Mouse (Mus musculus) midbrain, embryonic 15.5 days (tissue): ENCODE data around the gene Lrig3. TPM values are rescaled to one million over a fixed set of nuclear protein-coding genes. Genes with fewer than 3 reads are reported as not detected.
A peak's percentile ranks its signal among the peaks of the same experiment; 100 is the strongest.

Experiments used
- ATAC-seq: fragments of 200-750 bp; cut with Nextera tagmentation; replicated peaks from 2 replicates; pipeline ENCODE4 v1.8.0; 2017; ENCODE audit warnings: moderate TSS enrichment
- H3K27ac ChIP-seq: fragments of 300-500 bp; sonication (generic); 2 replicates; pipeline ENCODE4 v1.5.1; 2015; ENCODE audit warnings: mild to moderate bottlenecking, inconsistent platforms
- H3K27me3 ChIP-seq: fragments of 300-500 bp; sonication (generic); replicated peaks from 2 replicates; pipeline ENCODE4 v1.6.1; 2015; ENCODE audit warnings: inconsistent platforms
- H3K36me3 ChIP-seq: fragments of 300-500 bp; sonication (generic); replicated peaks from 2 replicates; pipeline ENCODE4 v1.6.1; 2015; ENCODE audit warnings: inconsistent platforms
- H3K4me1 ChIP-seq: fragments of 300-500 bp; sonication (generic); 2 replicates; pipeline ENCODE4 v1.6.1; 2015; ENCODE audit warnings: inconsistent platforms
- H3K4me2 ChIP-seq: fragments of 300-500 bp; sonication (generic); 2 replicates; pipeline ENCODE4 v1.6.1; 2015; ENCODE audit warnings: inconsistent platforms, mild to moderate bottlenecking, moderate library complexity
- H3K4me3 ChIP-seq: fragments of 300-500 bp; sonication (generic); 2 replicates; pipeline ENCODE4 v1.5.1; 2015; ENCODE audit warnings: mild to moderate bottlenecking, inconsistent platforms
- H3K9ac ChIP-seq: fragments of 300-500 bp; sonication (generic); 2 replicates; pipeline ENCODE4 v1.6.1; 2015; ENCODE audit warnings: mild to moderate bottlenecking, inconsistent platforms
- H3K9me3 ChIP-seq: fragments of 300-500 bp; sonication (generic); 2 replicates; pipeline ENCODE4 v1.6.1; 2016; ENCODE audit warnings: inconsistent platforms
- WGBS: fragments of 180-500 bp; shearing (Covaris S2); methylation state at CpG from one replicate; pipeline ENCODE4 v1.1.7; 2015; ENCODE audit warnings: mixed read lengths; 5-methylcytosine and 5-hydroxymethylcytosine counted together
- polyA plus RNA-seq: library from polyadenylated mRNA; unstranded; fragments of >200 nt; fragmentation: Nextera tagmentation; extraction: Ambion mirVana; gene quantifications from 2 replicates; pipeline ENCODE4 v1.2.1, GENCODE M21; 2015

The Lrig3 gene
- polyA plus RNA-seq, 1 experiment from 2014 or later: 4.1 TPM

- no peak overlapping the region for H3K4me2 ChIP-seq
- H3K27me3 ChIP-seq: no peaks in the 10 kb centered on the region
- ATAC-seq: no peak
- H3K36me3 ChIP-seq: no peaks in the 10 kb centered on the region
- 42% methylated on average over 5 of the region's 5 CpGs for WGBS
- peaks cover 4% of the 10 kb centered on the region; the same call in 1 of the 2 replicates for H3K4me1 ChIP-seq
- H3K27ac ChIP-seq: no peak overlapping the region
- H3K4me3 ChIP-seq: no peak overlapping the region
- H3K9ac ChIP-seq: no peak overlapping the region
- H3K9me3 ChIP-seq: no peaks in the 10 kb centered on the region
Measured at GRCm38 (mm10) chr10:125990394-125990793, 24.4 kb downstream of the Lrig3 start.

GRCm38 (mm10) chr10:125991819-125992218, 25.9 kb downstream of the Lrig3 start:
- peaks cover 4% of the 10 kb centered on the region; the same call in 1 of the 2 replicates for H3K4me1 ChIP-seq
- no peak for ATAC-seq
- H3K9ac ChIP-seq: no peak overlapping the region
- no peak overlapping the region for H3K4me2 ChIP-seq
- no peak overlapping the region for H3K4me3 ChIP-seq
- H3K27ac ChIP-seq: no peak overlapping the region
- no peaks in the 10 kb centered on the region for H3K9me3 ChIP-seq
- 93% methylated on average over 7 of the region's 7 CpGs for WGBS
- H3K36me3 ChIP-seq: no peaks in the 10 kb centered on the region
- no peaks in the 10 kb centered on the region for H3K27me3 ChIP-seq

GRCm38 (mm10) chr10:125994855-125995254, 28.9 kb downstream of the Lrig3 start:
- Histone ChIP-seq H3K4me2 (no peak overlapping the region), H3K9me3 (no peaks in the 10 kb centered on the region), H3K4me3 (no peak overlapping the region), H3K27me3 (no peaks in the 10 kb centered on the region), H3K36me3 (no peaks in the 10 kb centered on the region), H3K4me1 (peaks cover 4% of the 10 kb centered on the region; the same call in 1 of the 2 replicates), H3K27ac (no peak overlapping the region), H3K9ac (no peak overlapping the region)
- whole genome bisulfite sequencing: 78% methylated on average over 1 of the region's 1 CpGs
- ATAC-seq: no peak

- Histone ChIP-seq H3K27ac (no peak overlapping the region), H3K4me2 (no peak overlapping the region), H3K4me1 (0 out of 2 replicates have a peak, but pooled peaks cover 3% of the 10 kb centered on the region), H3K27me3 (no peaks in the 10 kb centered on the region), H3K4me3 (no peak overlapping the region), H3K9ac (no peak overlapping the region), H3K9me3 (no peaks in the 10 kb centered on the region), H3K36me3 (no peaks in the 10 kb centered on the region)
- WGBS: 63% methylated on average over 6 of the region's 6 CpGs
- ATAC-seq: no peak
Measured at GRCm38 (mm10) chr10:125995701-125996100, 29.7 kb downstream of the Lrig3 start.

GRCm38 (mm10) chr10:125996989-125997388, 31.0 kb downstream of the Lrig3 start:
- 16% methylated on average over 9 of the region's 9 CpGs for WGBS
- no peak overlapping the region for H3K4me2 ChIP-seq
- H3K4me1 ChIP-seq: 0 out of 2 replicates have a peak, but pooled peaks cover 3% of the 10 kb centered on the region
- H3K9ac ChIP-seq: no peak overlapping the region
- no peak overlapping the region for H3K27ac ChIP-seq
- H3K9me3 ChIP-seq: no peaks in the 10 kb centered on the region
- ATAC-seq: peak; percentile 69
- H3K36me3 ChIP-seq: no peaks in the 10 kb centered on the region
- no peak overlapping the region for H3K4me3 ChIP-seq
- H3K27me3 ChIP-seq: no peaks in the 10 kb centered on the region

GRCm38 (mm10) chr10:125999561-125999960, 33.6 kb downstream of the Lrig3 start:
- H3K9me3 ChIP-seq: no peaks in the 10 kb centered on the region
- no peak overlapping the region for H3K4me2 ChIP-seq
- 95% methylated on average over 6 of the region's 6 CpGs for WGBS
- no peak for ATAC-seq
- no peaks in the 10 kb centered on the region for H3K36me3 ChIP-seq
- H3K27me3 ChIP-seq: no peaks in the 10 kb centered on the region
- H3K27ac ChIP-seq: no peak overlapping the region
- H3K4me3 ChIP-seq: no peak overlapping the region
- H3K4me1 ChIP-seq: peaks cover 9% of the 10 kb centered on the region
- no peak overlapping the region for H3K9ac ChIP-seq

- H3K27me3 ChIP-seq: no peaks in the 10 kb centered on the region
- no peaks in the 10 kb centered on the region for H3K36me3 ChIP-seq
- H3K4me3 ChIP-seq: no peak overlapping the region
- ATAC-seq: no peak
- H3K4me2 ChIP-seq: no peak overlapping the region
- no peak overlapping the region for H3K27ac ChIP-seq
- no peaks in the 10 kb centered on the region for H3K9me3 ChIP-seq
- H3K9ac ChIP-seq: no peak overlapping the region
- peaks cover 9% of the 10 kb centered on the region for H3K4me1 ChIP-seq
- 82% methylated on average over 8 of the region's 8 CpGs for WGBS
Measured at GRCm38 (mm10) chr10:126000861-126001390, 35.0 kb downstream of the Lrig3 start.

- no peak overlapping the region for H3K9ac ChIP-seq
- ATAC-seq: no peak
- H3K9me3 ChIP-seq: no peaks in the 10 kb centered on the region
- no peaks in the 10 kb centered on the region for H3K36me3 ChIP-seq
- H3K4me3 ChIP-seq: no peak overlapping the region
- 84% methylated on average over 14 of the region's 14 CpGs for WGBS
- no peak overlapping the region for H3K27ac ChIP-seq
- H3K4me2 ChIP-seq: no peak overlapping the region
- H3K4me1 ChIP-seq: peaks cover 7% of the 10 kb centered on the region
- no peaks in the 10 kb centered on the region for H3K27me3 ChIP-seq
Measured at GRCm38 (mm10) chr10:126002081-126002755, 36.2 kb downstream of the Lrig3 start.

GRCm38 (mm10) chr10:126002818-126003506, 37.0 kb downstream of the Lrig3 start:
- no peak overlapping the region for H3K27ac ChIP-seq
- H3K9ac ChIP-seq: no peak overlapping the region
- no peak overlapping the region for H3K4me3 ChIP-seq
- H3K4me1 ChIP-seq: peaks cover 7% of the 10 kb centered on the region
- H3K9me3 ChIP-seq: no peaks in the 10 kb centered on the region
- WGBS: 57% methylated on average over 18 of the region's 18 CpGs
- no peak overlapping the region for H3K4me2 ChIP-seq
- no peaks in the 10 kb centered on the region for H3K27me3 ChIP-seq
- ATAC-seq: no peak
- no peaks in the 10 kb centered on the region for H3K36me3 ChIP-seq

- WGBS: 39% methylated on average over 1 of the region's 1 CpGs
Measured at GRCm38 (mm10) chr10:126003857-126004256, 37.9 kb downstream of the Lrig3 start.

GRCm38 (mm10) chr10:126013667-126014066, 47.7 kb downstream of the Lrig3 start:
- 92% methylated on average over 11 of the region's 11 CpGs for WGBS

More at GRCm38 (mm10) chr10:126003857-126004256, 37.9 kb downstream of the Lrig3 start:
- Histone ChIP-seq H3K27ac (no peak overlapping the region), H3K27me3 (no peaks in the 10 kb centered on the region), H3K4me3 (no peak overlapping the region), H3K9me3 (no peaks in the 10 kb centered on the region), H3K36me3 (0 out of 2 replicates have a peak, but pooled peaks cover 4% of the 10 kb centered on the region), H3K4me2 (no peak overlapping the region), H3K4me1 (peaks cover 7% of the 10 kb centered on the region), H3K9ac (no peak overlapping the region)
- no peak for ATAC-seq

GRCm38 (mm10) chr10:126014673-126015072, 48.7 kb downstream of the Lrig3 start:
- no peak overlapping the region for H3K4me2 ChIP-seq
- H3K9me3 ChIP-seq: no peaks in the 10 kb centered on the region
- WGBS: 89% methylated on average over 8 of the region's 8 CpGs
- no peak overlapping the region for H3K9ac ChIP-seq
- H3K36me3 ChIP-seq: 0 out of 2 replicates have a peak, but pooled peaks cover 4% of the 10 kb centered on the region
- no peak overlapping the region for H3K4me3 ChIP-seq
- H3K4me1 ChIP-seq: no peaks in the 10 kb centered on the region
- no peak for ATAC-seq
- no peak overlapping the region for H3K27ac ChIP-seq
- H3K27me3 ChIP-seq: no peaks in the 10 kb centered on the region

More at GRCm38 (mm10) chr10:126013667-126014066, 47.7 kb downstream of the Lrig3 start:
- 0 out of 2 replicates have a peak, but pooled peaks cover 9% of the 10 kb centered on the region for H3K36me3 ChIP-seq
- H3K4me3 ChIP-seq: no peak overlapping the region
- H3K27ac ChIP-seq: no peak overlapping the region
- no peak overlapping the region for H3K9ac ChIP-seq
- no peaks in the 10 kb centered on the region for H3K4me1 ChIP-seq
- H3K9me3 ChIP-seq: no peaks in the 10 kb centered on the region
- ATAC-seq: no peak
- no peaks in the 10 kb centered on the region for H3K27me3 ChIP-seq
- no peak overlapping the region for H3K4me2 ChIP-seq
